Mouse (Mus musculus) CD4-positive, CD25-positive, alpha-beta regulatory T cell, adult 4 months (primary cell): ENCODE data around the gene Xkr7. TPM values are rescaled to one million over a fixed set of nuclear protein-coding genes. Genes with fewer than 3 reads are reported as not detected.

Experiments used
- ATAC-seq: one replicate; pipeline ENCODE4 v1.8.0; 2017
- polyA plus RNA-seq, 2 experiments: library from polyadenylated mRNA; unstranded; fragments of 100-300 nt; shearing (Covaris generic); gene quantifications; one replicate each; pipeline ENCODE4 v1.2.1; 2017

Gene Xkr7
- polyA plus RNA-seq, 2 experiments from 2014 or later = not detected

DNA sequence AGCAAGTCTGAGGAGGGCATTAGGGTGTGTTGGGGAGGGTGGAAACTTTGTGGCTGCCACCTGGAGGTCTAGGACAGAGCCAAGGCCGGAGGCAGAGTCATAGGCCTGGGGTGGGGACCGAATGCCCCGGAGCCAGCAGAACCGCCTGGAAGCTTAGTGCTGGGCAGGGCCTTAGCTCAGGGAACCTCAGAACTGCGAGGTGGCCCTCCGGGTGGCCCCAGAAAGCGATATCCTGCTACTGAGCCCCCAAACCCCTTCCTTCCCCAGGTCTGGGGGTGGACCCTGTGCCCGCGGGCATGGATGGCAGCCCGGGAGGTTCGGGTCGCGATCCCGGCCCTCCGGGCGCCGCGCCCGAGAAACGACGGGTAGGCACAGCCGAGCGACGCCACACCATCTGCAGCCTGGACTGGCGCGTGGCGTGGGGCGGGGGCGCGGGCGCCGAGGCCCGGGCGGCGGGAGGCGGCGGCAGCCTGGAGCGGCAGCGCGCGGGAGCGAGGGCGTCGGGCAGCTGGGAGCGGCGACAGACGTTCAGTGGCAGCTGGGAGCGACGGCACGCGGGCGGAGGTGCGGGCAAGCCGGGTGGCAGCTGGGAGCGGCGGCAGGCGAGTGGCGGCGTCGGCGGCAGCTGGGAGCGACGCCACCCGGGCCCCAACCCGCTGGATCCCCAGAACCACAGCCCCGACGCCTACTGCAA, 40.0 kb downstream of the Xkr7 start:
- no peak for ATAC-seq

DNA sequence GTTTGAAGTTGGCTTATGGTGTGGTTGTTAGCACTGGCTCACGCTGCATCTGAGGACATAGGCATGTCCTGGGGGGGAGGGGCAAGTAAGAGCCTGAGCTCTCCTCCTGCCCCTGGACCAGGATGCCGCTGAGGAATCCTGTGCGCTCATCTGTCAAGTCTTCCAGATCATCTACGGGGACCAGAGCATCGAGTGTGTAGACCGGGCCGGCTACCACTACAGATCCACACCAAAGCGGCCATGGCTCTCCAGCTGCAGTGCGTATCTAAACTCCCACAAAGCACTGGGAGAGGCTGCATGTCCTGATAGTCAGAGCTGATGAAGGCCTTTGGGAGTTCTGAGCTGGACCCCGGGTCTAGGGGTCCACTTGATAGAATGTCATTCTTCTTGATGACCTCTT, 43.0 kb downstream of the Xkr7 start:
- no peak for ATAC-seq

DNA sequence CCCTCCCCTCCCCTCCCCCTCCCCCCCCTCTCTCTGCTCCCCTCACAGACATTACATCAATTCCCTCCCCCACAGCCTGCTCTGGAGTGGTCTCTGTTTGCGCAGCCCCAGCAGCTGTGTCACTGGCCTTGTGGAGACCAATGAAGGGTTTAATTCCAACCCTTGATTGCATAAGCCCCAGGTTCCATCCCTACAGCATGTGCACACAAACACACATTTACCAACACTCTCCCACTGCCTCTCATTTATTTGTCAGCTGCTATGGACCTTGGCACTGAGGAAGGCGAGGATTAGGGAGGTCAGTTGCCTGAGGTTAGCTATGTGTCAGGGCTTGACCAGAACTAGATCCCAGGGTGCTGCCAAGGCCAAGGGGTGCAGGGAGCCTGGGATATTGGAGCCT, 44.3 kb downstream of the Xkr7 start:
- ATAC-seq = no peak

DNA sequence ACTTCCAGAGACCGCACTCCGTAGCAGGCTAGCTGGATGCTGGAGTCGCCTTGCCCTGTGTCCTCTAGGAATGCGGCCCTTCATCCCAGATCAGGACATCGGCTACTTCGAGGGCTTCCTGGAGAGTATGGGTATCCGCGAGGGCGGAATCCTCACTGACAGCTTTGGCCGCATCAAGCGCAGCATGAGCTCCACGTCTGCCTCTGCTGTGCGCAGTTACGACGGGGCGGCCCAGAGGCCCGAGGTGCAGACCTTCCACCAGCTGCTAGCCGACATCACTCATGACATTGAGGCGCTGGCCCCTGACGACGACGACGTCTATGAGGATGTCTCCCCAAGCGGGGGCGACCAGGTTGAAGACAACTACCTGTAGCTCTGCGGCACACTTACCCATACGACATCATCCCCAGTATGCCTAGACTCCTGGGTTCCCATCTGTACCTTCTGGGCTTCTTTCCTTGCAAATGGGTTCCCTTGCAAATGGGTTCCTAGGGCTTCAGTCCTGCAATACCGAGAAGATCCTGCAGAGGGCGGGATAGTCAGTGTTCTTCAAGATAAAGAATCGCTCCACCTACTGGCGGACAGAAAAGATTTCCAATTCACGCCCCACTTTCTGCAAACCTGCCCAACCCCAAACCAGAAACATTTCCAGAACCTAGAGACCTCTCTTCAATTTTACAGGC, 49.3 kb downstream of the Xkr7 start:
- ATAC-seq = peak; percentile 53

DNA sequence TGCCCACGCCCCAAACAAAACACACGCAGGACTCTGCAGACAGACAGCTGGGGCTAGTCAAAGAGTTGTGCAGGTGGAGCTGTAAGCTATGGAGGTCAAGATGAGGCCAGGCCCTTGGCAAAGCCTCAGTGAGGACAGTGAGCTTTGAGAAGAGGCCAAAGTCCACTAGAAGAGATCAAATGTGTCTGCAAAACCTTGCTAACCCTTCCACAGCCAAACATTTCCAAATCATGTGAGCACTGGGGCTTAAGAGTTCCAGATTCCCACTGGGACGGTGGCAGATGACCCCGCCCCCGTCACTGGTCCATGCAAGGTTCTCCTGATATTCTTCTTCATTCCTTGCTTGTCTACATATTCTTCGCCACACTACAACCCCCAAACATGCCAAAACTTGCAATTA, 50.2 kb downstream of the Xkr7 start:
- ATAC-seq = no peak

DNA sequence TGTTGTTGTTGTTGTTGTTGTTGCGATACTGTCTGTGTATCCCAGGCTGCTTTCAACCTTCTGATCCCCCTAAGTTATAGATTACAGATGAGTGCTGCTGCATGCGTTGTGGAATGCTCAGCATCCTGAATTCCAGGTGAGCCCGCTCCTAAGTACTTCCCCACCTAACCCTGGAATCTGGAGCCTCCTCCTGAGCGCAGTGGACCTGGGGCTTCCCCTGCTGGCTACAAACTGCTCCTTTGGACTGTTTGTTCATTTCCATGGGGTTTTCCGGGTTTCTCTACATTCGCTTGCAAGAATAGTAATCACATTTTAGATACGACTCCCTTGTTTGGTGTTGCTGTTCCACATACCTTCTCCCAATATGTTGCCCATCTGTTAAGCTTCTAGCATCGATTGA, 51.6 kb downstream of the Xkr7 start:
- ATAC-seq = no peak

DNA sequence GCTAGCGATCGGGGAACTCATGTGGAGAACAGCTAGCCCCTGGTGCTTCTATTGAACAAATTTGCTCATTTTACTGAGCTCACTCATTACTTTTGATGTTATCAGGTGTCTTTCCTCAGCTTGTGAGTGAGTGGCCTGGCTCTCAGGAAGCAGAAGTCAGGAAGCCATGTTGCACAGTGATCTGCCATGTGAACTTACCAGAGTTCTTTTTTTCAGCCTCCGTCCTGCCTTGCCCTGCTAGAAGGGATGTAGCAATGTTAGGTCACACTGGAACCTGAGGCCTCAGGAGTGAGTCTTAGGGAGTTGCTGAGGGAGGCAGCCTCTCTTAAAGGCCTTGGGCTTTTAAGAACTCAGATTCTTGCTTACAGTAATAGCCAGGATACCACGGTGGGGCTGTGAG, 52.2 kb downstream of the Xkr7 start:
- no peak for ATAC-seq

DNA sequence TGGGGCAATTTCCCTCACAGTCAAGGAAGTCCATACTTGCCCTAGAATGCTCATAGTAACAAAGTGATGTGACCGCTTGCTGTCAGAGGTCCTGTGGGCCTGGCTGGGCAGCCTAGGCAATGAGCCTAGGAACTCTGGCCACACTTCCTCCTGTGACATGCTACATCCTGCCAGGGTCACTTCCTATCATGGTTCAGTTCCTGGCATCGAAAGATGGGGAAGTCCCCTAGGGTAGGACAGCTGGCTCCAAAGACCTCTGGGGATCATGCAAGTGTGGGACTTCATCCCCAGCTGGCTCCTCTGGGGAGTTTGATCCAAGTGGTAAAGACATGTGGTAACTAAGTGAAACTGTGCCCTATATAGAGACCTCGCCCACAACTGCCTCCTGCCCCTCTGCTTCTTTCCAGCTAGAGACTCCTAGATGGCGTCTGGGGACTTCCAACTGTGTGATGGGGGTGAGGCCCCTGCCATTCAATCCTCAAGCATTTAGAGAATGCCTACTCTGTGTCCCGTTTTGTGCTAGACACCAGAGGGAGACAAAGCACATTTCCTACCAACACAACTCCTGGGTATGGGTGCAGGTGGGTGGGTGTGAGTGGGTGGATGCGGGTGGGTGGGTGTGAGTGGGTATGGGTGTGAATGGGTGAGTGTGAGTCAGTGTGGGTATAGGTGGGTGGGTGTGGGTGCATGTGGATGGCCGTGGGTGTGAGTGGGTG, 52.8 kb downstream of the Xkr7 start:
- ATAC-seq = no peak

DNA sequence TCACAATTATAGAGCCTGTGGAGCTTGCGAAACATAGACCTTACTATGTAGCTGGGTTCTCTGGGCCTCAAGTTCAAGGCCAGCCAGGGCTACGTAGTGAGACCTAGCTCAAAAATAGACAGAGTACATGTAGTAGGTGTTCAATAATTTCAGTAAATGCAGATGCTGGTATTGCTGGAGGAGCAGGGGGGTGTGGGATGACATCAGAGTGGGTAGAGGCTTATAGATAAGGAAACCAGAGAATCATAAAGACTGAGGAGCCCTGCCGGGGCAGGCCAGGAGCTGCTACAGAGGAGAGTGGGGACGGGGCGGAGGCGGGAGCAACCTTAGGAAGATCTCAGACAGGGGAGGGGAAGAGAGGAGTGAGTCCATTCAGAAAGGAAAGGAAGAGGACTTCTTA, 53.9 kb downstream of the Xkr7 start:
- no peak for ATAC-seq

DNA sequence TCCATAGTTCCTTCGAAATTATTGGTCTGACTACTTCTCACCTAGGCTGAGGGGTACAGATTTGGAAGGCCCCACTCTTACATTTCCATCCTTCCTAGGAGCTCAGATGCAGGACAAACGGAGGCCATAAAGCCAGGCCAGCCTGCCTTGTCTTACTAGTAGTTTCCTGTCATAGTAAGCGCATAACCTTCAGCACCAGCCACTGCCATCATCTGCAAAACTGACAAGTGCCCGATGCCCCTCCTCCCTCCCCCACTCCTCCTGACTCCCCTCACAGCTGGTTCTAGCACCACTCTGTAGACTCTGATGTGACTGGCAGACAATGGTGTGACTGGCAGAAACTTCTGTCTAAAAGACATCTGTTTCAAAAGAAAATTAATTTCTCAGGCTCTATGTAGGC, 54.5 kb downstream of the Xkr7 start:
- no peak for ATAC-seq

DNA sequence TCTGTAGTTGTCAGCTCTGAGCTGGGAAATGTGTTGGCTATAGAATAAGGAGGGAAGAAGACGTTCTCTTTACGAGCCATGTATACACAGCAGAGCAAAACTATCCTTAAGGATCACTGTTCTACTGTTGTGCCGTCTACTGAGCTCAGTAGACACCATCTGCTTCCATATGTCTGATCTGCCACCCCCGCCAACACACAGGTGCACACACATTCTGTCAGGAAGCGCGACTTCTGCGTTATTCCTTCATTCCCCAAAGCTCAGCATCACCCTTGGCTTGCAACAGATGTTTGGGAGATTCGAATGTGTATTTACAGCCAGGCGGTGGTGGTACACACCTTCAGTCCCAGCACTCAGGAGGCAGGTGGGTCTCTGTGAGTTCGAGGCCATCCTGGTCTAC, 55.4 kb downstream of the Xkr7 start:
- no peak for ATAC-seq

DNA sequence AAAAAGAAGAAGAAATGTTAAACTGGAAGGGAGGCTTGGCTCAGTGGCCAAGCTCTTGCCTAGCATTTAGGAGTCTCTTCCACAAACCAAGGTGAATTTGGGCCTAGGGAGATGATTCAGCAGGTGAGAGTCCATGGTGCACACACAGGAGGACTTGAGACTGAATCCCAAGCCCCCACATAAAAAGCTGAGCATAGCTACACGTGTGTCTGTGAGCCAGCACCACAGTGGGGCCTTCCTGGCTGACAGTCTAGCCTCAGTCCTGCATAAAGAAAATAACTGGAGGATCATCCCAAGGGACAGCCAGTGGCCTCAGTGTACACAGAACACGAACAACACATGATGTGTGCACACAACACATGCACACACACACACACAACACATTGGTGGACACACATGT, 57.7 kb downstream of the Xkr7 start:
- no peak for ATAC-seq

DNA sequence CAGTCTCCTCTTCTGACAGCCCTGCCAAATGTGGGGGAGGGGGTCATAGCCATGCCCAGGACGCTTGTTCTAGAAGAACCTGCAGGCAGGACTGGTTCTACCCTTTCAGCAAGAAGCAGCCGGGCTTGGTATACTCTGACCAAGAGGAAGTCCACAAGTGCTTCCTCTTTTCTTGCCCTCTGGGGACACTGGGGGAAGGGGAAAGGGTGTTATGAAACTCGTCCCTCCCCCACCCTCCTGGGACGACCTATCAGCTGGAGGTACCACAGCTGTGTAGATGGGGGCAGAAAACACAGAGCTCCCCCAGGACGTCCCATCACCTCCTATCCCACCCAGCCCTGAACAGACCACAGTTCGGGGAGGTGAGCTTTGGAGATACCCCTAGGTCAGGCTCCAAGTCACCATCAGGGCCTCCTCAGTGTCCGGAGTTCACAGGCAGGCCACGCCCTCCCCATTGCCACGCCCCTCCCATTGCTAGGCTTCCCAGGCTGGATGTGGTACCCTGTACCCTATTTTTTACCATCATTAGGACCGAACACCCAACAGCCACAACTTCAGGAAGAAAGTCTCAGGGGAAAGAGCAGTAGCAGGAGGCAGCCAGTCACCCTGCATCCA, 59.0 kb downstream of the Xkr7 start:
- ATAC-seq = no peak

Other genes with a start within 250 kb of the Xkr7 start
- gene Bcl2l1, start 200.1 kb upstream of the Xkr7 start, polyA plus RNA-seq = 10 to 100 TPM; 55.5 to 75.0 TPM
- 1 to 10 TPM; 4.0 to 9.7 TPM for gene Tpx2, start 183.9 kb upstream of the Xkr7 start, polyA plus RNA-seq
- not detected for gene Mylk2, start 120.5 kb upstream of the Xkr7 start, polyA plus RNA-seq
- not detected for gene Foxs1, start 98.6 kb upstream of the Xkr7 start, polyA plus RNA-seq
- gene Dusp15, start 80.2 kb upstream of the Xkr7 start, polyA plus RNA-seq = under 1 TPM in 1 of 2 experiments, not detected in 1; 0.11 TPM
- 1 to 10 TPM in 1 of 2 experiments, under 1 TPM in 1; 0.78 to 2.0 TPM for gene Ttll9, start 69.4 kb upstream of the Xkr7 start, polyA plus RNA-seq
- gene Pdrg1, start 16.4 kb upstream of the Xkr7 start, polyA plus RNA-seq = 100 to 1,000 TPM; 164 to 215 TPM
- gene Ccm2l, start 34.1 kb downstream of the Xkr7 start, polyA plus RNA-seq = not detected
- gene Hck, start 76.6 kb downstream of the Xkr7 start, polyA plus RNA-seq = under 1 TPM; 0.61 to 0.67 TPM
- 10 to 100 TPM; 41.1 to 62.2 TPM for gene Tm9sf4, start 129.5 kb downstream of the Xkr7 start, polyA plus RNA-seq
- gene Tspyl3, start 193.6 kb downstream of the Xkr7 start, polyA plus RNA-seq = 10 to 100 TPM; 23.8 to 25.2 TPM
- 10 to 100 TPM; 20.2 to 23.1 TPM for gene Plagl2, start 209.6 kb downstream of the Xkr7 start, polyA plus RNA-seq
- gene Pofut1, start 209.7 kb downstream of the Xkr7 start, polyA plus RNA-seq = 10 to 100 TPM in 1 of 2 experiments, 1 to 10 TPM in 1; 9.4 to 11.9 TPM